Mouse (Mus musculus): Measurements from ENCODE around the gene Pga5. TPM values are rescaled to one million over a fixed set of nuclear protein-coding genes. Genes with fewer than 3 reads are reported as not detected.

Gene Pga5
- total and polyA plus RNA-seq, 2 experiments from 2014 or later = not detected

- Histone ChIP-seq H3K4me1 (ENCODE audit: insufficient read depth) (no peaks in the 10 kb centered on the region), H3K27ac (ENCODE audit: low read depth, low read length) (no peak overlapping the region), H3K9me3 (ENCODE audit: low read length) (no peaks in the 10 kb centered on the region), H3K9ac (no peak overlapping the region), H3K27me3 (ENCODE audit: insufficient read depth, low read length) (no peaks in the 10 kb centered on the region), H3K4me3 (ENCODE audit: low read depth, low read length) (no peak overlapping the region), H3K4me2 (ENCODE audit: low read depth) (no peak overlapping the region), H3K36me3 (ENCODE audit: insufficient read depth) (no peaks in the 10 kb centered on the region)
- no peak for DNase-seq
- WGBS = 73% methylated on average over 5 of the region's 5 CpGs
- ATAC-seq = no peak
- TF ChIP-seq CTCF (IDR thresholded peaks at IDR 0.05; ENCODE audit: low read depth) = no peak
Observed at GRCm38 (mm10) chr19:10661373-10661772, 16.5 kb downstream of the Pga5 start.

DNA sequence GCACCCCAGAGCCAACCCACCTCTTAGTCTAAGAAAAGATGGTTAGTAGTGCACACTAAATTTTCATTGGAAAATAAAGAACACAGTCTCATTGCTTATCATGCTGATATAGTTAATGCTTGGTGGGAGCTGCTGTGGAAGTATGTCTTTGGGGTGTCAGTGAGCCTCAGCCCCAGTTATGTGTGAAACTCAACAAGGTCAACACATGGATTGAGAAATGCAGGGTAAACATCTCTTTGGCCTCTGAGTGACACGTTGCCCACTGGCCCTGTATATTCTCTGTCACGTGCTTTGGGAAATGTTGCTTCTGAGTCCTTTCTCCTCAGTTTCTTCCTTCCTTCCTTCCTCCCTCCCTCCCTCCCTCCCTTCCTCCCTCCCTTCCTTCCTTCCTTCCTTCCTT lies 19.5 kb downstream of the Pga5 start:
- Histone ChIP-seq H3K36me3 (ENCODE audit: insufficient read depth) (no peaks in the 10 kb centered on the region), H3K4me3 (ENCODE audit: low read depth, low read length) (no peak overlapping the region), H3K4me2 (ENCODE audit: low read depth) (no peak overlapping the region), H3K27me3 (ENCODE audit: insufficient read depth, low read length) (no peaks in the 10 kb centered on the region), H3K9ac (no peak overlapping the region), H3K27ac (ENCODE audit: low read depth, low read length) (no peak overlapping the region), H3K4me1 (ENCODE audit: insufficient read depth) (no peaks in the 10 kb centered on the region), H3K9me3 (ENCODE audit: low read length) (no peaks in the 10 kb centered on the region)
- ATAC-seq (no peak), DNase-seq (no peak)
- TF ChIP-seq CTCF (IDR thresholded peaks at IDR 0.05; ENCODE audit: low read depth) = no peak
- WGBS = 78% methylated on average over 2 of the region's 2 CpGs

DNA sequence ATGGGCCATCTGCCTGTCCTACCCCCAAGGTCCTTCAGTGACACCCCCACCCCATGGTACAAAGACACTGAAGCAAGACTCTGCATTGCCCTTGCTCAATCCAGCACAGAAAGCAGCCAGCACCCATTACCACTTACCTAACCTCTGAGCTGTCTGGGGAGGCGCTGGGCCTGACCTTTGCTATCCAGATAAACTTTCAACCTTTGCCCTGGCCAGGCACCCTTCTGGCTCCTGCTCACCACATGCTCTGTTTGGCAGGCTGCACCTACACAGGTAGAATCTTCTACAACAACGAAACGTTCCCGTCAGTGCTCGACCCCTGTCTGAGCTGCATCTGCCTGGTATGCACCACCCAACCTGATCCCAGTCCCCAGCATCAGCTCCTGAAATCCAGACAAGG lies 20.1 kb downstream of the Pga5 start:
- Histone ChIP-seq H3K27me3 (ENCODE audit: insufficient read depth, low read length) (no peaks in the 10 kb centered on the region), H3K36me3 (ENCODE audit: insufficient read depth) (no peaks in the 10 kb centered on the region), H3K4me1 (ENCODE audit: insufficient read depth) (no peaks in the 10 kb centered on the region), H3K9ac (no peak overlapping the region), H3K4me3 (ENCODE audit: low read depth, low read length) (no peak overlapping the region), H3K27ac (ENCODE audit: low read depth, low read length) (no peak overlapping the region), H3K9me3 (ENCODE audit: low read length) (no peaks in the 10 kb centered on the region), H3K4me2 (ENCODE audit: low read depth) (no peak overlapping the region)
- 85% methylated on average over 5 of the region's 5 CpGs for WGBS
- ATAC-seq (no peak), DNase-seq (no peak)
- no peak for TF ChIP-seq CTCF (IDR thresholded peaks at IDR 0.05; ENCODE audit: low read depth)

- no peak for TF ChIP-seq CTCF (IDR thresholded peaks at IDR 0.05; ENCODE audit: low read depth)
- H3K9ac ChIP-seq = no peak overlapping the region
- no peaks in the 10 kb centered on the region for H3K36me3 ChIP-seq (ENCODE audit: insufficient read depth)
- 58% methylated on average over 3 of the region's 3 CpGs for WGBS
- no peak overlapping the region for H3K27ac ChIP-seq (ENCODE audit: low read depth, low read length)
- no peaks in the 10 kb centered on the region for H3K9me3 ChIP-seq (ENCODE audit: low read length)
- H3K4me2 ChIP-seq (ENCODE audit: low read depth) = no peak overlapping the region
- no peaks in the 10 kb centered on the region for H3K27me3 ChIP-seq (ENCODE audit: insufficient read depth, low read length)
- H3K4me1 ChIP-seq (ENCODE audit: insufficient read depth) = no peaks in the 10 kb centered on the region
- H3K4me3 ChIP-seq (ENCODE audit: low read depth, low read length) = no peak overlapping the region
- DNase-seq = no peak
- no peak for ATAC-seq
Observed at GRCm38 (mm10) chr19:10656058-10656457, 21.8 kb downstream of the Pga5 start.

- ATAC-seq = no peak
- H3K9ac ChIP-seq = no peak overlapping the region
- WGBS = 75% methylated on average over 8 of the region's 8 CpGs
- no peaks in the 10 kb centered on the region for H3K27me3 ChIP-seq (ENCODE audit: insufficient read depth, low read length)
- no peak overlapping the region for H3K4me3 ChIP-seq (ENCODE audit: low read depth, low read length)
- no peak overlapping the region for H3K4me2 ChIP-seq (ENCODE audit: low read depth)
- no peaks in the 10 kb centered on the region for H3K36me3 ChIP-seq (ENCODE audit: insufficient read depth)
- no peaks in the 10 kb centered on the region for H3K4me1 ChIP-seq (ENCODE audit: insufficient read depth)
- no peak overlapping the region for H3K27ac ChIP-seq (ENCODE audit: low read depth, low read length)
- TF ChIP-seq CTCF (IDR thresholded peaks at IDR 0.05; ENCODE audit: low read depth) = no peak
- no peak for DNase-seq
- no peaks in the 10 kb centered on the region for H3K9me3 ChIP-seq (ENCODE audit: low read length)
Observed at GRCm38 (mm10) chr19:10648156-10648555, 29.7 kb downstream of the Pga5 start.

DNA sequence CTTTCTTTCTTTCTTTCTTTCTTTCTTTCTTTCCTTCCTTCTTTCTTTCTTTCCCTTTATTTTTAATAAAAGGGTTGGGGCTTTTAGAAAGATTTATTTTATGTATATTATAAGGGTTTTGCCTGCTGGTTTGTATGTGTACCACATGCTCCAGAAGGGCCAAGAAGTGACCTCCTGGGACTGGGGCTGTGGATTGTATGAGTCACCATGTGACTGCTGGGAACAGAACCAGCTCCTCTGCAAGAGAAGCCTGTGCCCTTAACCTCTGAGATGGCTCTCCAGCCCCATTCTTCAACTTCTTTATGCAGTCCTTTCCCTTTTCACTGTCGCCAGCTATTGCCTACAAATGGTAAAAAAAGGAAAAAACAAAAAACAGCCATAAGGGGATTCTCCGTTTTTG lies 32.3 kb downstream of the Pga5 start:
- 91% methylated on average over 2 of the region's 2 CpGs for WGBS
- Histone ChIP-seq H3K4me1 (ENCODE audit: insufficient read depth) (no peaks in the 10 kb centered on the region), H3K36me3 (ENCODE audit: insufficient read depth) (no peaks in the 10 kb centered on the region), H3K27ac (ENCODE audit: low read depth, low read length) (no peak overlapping the region), H3K27me3 (ENCODE audit: insufficient read depth, low read length) (no peaks in the 10 kb centered on the region), H3K9me3 (ENCODE audit: low read length) (no peaks in the 10 kb centered on the region), H3K9ac (no peak overlapping the region), H3K4me2 (ENCODE audit: low read depth) (no peak overlapping the region), H3K4me3 (ENCODE audit: low read depth, low read length) (no peak overlapping the region)
- DNase-seq (no peak), ATAC-seq (no peak)
- no peak for TF ChIP-seq CTCF (IDR thresholded peaks at IDR 0.05; ENCODE audit: low read depth)

DNA sequence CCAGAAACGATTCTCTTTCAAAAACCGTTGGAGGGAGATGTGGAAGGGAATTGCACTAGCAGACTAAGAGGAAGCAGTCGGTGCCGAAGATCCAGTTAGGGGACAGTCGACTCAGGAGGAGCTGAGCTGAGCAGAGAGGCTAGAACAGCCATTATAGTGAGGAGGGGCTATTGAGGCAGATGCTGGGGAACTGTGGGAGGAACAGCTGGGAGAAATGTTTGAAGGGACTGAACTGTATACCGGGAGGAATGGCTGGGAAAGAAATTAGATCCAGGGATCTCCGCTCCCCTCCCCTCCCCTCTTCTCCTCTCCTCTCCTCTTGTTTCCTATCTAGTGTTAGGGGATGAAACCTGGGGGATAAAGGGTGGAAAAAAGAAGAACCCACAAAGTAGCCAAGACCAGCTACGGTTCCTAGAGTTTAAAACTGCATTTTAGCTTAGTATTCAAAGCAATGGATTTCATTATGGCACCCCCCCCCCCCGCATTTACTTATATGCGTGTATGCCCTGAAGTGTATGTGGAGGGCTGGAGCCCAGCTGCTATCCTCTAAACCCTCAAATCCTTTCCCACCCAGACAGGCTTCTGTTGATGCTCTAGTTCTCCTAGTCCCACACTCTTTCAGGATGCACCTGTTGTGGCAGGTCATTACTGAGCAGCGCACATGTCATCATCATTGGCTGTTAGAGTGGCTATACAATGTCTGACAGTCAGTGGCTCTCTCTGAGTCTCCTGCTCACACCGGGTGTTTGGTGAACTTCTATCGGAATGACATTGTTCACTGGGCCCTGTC lies 37.1 kb downstream of the Pga5 start:
- 52% methylated on average over 13 of the region's 13 CpGs for WGBS
- Histone ChIP-seq H3K4me1 (ENCODE audit: insufficient read depth) (no peaks in the 10 kb centered on the region), H3K4me3 (ENCODE audit: low read depth, low read length) (no peak overlapping the region), H3K36me3 (ENCODE audit: insufficient read depth) (no peaks in the 10 kb centered on the region), H3K9me3 (ENCODE audit: low read length) (no peaks in the 10 kb centered on the region), H3K27ac (ENCODE audit: low read depth, low read length) (no peak overlapping the region), H3K4me2 (ENCODE audit: low read depth) (no peak overlapping the region), H3K27me3 (ENCODE audit: insufficient read depth, low read length) (no peaks in the 10 kb centered on the region), H3K9ac (no peak overlapping the region)
- 0 out of 2 replicates have a peak, but pooled peaks have one; percentile 38 for ATAC-seq
- no peak for DNase-seq
- no peak for TF ChIP-seq CTCF (IDR thresholded peaks at IDR 0.05; ENCODE audit: low read depth)

All from forebrain, postnatal 0 days (tissue).